Mouse (Mus musculus) liver, adult 2 months (tissue): ENCODE data around the gene Ptprm.

Experiments
- CTCF ChIP-seq: fragments of 200-500 bp; IDR thresholded peaks from 2 replicates; pipeline ENCODE4 v1.5.1; 2011; ENCODE audit warnings: low read depth, low read length, control low read depth
- POLR2A ChIP-seq: fragments of 200-500 bp; IDR thresholded peaks from 2 replicates; pipeline ENCODE4 v1.6.1; 2011; ENCODE audit warnings: low read length, control low read depth; ENCODE audit not compliant: insufficient read depth; ENCODE audit errors: extremely low read depth

GRCm38 (mm10) chr17:67215326-67215725 is 138.9 kb downstream of the Ptprm start:
- TF ChIP-seq CTCF (no peak), POLR2A (no peak)
